Mouse (Mus musculus) lung, postnatal 14 days (tissue): ENCODE results near the gene Terb1.

Source experiments
- DNase-seq: peaks from one replicate; pipeline ENCODE4 v3.0.0; 2021

The Terb1 gene

DNA sequence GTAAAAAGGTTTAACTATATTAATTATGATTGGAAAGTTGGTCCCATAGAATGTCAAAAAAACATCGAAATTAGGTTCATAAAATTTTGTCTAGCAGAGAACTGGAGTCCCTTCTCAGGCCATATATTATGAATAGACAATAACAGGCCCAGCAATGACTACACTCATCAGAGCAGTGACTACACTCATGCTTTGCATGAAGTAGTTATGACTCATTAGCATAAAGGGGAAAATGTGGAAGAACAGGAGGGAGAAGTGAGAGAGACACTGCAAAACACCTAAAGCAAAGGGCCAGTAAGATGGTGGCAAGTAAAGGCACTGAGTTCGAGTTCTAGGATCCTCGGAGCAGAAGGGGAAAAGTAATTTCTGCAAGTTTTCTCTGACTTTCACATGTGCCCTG lies 63.7 kb downstream of the Terb1 start:
- no peak for DNase-seq

DNA sequence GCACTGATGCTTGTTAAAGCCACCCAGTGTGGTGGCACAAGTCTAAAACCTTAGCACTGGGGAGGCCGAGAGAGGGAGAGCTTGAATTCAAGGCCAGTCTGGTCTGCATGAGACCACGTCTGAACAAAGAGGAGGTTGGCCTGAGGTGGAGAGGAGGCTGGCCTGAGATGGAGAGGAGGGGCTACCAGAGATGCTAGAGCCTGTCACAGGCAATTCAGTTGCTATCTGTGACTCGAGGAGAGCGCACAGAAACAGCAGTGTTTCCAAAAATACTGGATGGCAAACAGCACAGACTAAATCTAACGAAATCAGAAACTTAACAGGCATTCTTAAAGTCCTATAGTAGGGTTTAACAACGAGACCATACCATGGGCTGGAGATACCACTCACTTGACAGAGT lies 64.5 kb downstream of the Terb1 start:
- DNase-seq, result no peak

GRCm38 (mm10) chr8:104443125-104443679 lies 66.5 kb downstream of the Terb1 start:
- DNase-seq, result no peak

GRCm38 (mm10) chr8:104442299-104443124 lies 67.2 kb downstream of the Terb1 start, which contains the start of gene Dync1li2:
Gene Dync1li2 (minus strand): TSS chr8:104443047.
- DNase-seq, result peak; percentile 95

DNA sequence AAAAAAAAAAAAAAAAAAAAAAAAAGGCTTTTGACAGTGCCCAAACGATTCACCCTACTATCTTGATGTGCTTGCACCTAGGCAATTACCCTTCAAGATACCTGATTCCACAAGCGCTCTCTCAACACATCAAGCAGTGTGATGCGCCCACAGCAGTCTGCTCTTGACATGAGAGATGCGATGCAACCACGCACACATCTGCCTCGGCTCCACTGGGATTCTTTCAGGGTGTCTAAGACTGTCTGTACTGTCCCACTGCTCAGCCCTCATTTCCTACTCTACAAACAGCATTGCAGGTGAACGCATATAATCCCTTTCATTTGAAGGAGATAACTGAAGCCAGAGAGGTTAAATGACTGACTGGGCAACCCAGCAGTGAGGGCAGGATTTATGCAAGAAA lies 68.1 kb downstream of the Terb1 start:
- no peak for DNase-seq

- DNase-seq, result no peak
Measured at GRCm38 (mm10) chr8:104439461-104439860, 70.2 kb downstream of the Terb1 start.

GRCm38 (mm10) chr8:104437494-104438135 lies 72.1 kb downstream of the Terb1 start:
- no peak for DNase-seq

DNA sequence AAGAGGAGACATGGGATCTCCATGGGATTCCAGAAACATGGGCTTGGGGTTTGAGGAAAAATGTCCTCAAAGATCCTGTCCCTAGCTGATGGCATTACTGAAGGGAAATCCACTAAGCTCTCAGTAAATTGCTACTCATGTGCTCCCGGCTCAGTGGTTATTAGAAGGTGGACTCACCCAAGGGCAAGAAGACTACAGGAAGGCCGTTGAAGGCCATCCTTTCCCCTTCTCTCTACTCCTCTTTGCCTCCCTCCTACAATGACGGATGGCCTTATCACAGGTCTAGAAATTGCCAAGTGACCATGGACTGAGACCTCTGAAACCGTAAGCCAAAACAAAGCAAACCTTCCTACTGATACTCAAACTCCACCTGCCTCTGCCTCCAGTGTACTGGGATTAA lies 73.1 kb downstream of the Terb1 start:
- no peak for DNase-seq

- DNase-seq, result peak; percentile 100
Measured at GRCm38 (mm10) chr8:104436038-104436437, 73.7 kb downstream of the Terb1 start.

GRCm38 (mm10) chr8:104434826-104435354 lies 74.8 kb downstream of the Terb1 start:
- no peak for DNase-seq

DNA sequence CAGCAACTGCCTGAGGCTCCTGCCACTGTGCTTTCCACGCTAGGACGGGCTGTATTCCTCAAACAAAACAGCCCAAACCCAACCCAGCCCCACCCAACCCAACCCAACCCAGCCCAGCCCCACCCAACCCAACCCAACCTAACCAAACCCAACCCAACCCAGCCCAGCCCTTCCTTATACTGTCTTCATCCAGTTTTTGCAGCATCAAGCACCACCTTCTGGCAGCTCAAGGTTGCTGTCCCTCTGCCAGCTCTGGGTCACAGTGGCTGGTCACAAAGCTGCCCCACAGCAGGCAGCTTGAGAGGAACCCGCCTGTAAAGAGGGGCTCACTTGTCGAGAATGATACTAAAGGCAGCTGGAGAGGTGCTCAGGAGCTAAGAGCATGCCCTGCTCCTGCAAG lies 75.4 kb downstream of the Terb1 start:
- DNase-seq, result peak; percentile 31

- DNase-seq, result no peak
Measured at GRCm38 (mm10) chr8:104433191-104433842, 76.4 kb downstream of the Terb1 start.

DNA sequence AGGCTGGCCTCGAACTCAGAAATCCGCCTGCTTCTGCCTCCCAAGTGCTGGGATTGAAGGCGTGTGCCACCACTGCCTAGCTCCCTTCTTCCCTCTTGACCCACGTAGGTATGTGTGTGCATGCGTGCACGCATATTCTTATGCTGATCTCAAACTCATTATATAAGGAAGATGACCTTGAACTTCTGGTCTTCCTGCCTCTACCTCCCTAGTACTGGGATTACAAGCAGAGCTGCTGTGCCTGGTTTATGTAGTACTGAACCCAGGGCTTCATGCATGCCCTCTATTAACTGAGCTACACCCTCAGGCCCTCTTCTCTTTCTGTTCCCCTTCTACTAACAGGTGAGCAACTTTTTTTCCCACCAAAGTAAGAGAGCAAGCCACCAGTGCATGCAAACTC lies 77.1 kb downstream of the Terb1 start:
- no peak for DNase-seq

GRCm38 (mm10) chr8:104430230-104430629 lies 79.5 kb downstream of the Terb1 start:
- no peak for DNase-seq

GRCm38 (mm10) chr8:104427703-104428102 lies 82.0 kb downstream of the Terb1 start:
- DNase-seq, result no peak

DNA sequence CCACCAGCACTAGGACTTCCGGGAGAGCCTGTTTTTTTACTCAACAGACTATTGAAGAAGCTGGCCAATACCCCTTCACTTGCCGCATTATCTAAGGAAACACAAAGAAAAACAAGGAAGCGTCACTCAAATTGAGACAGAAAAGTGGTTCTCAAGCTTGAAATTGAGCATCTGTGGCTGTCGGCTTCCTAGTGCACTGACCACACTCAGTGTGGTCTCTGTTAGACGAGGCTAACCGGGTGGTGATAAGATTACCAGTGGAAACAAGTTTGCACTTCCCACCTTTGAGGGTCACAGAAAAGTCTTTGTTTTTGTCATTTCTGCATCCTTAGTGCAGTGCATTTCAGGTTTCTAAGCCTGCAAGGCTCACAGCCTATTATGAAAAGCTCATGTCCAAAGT lies 87.4 kb downstream of the Terb1 start:
- no peak for DNase-seq

GRCm38 (mm10) chr8:104416022-104416421 lies 93.7 kb downstream of the Terb1 start:
- DNase-seq, result no peak

DNA sequence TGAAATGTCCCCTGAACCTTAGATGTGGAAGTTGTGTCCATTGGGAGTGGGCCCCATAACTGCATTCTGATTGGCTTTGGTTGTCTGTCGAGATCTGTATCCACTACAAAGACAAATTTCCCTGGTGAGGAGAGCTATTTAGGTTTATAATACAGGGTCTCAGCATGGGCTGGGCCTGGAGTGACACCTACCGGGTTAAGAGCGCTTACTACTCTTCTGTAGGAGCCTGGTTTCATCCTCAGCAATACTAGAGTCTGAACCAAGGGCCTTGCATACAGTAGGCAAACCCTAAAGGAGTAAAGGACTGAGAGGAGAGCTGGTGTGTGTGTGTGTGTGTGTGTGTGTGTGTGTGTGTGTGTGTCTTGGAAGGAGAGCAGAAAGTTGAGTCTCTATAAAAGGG lies 95.5 kb downstream of the Terb1 start:
- DNase-seq, result no peak

- DNase-seq, result no peak
Measured at GRCm38 (mm10) chr8:104413770-104414169, 95.9 kb downstream of the Terb1 start.

- DNase-seq, result no peak
Measured at GRCm38 (mm10) chr8:104412805-104413532, 96.7 kb downstream of the Terb1 start.

DNA sequence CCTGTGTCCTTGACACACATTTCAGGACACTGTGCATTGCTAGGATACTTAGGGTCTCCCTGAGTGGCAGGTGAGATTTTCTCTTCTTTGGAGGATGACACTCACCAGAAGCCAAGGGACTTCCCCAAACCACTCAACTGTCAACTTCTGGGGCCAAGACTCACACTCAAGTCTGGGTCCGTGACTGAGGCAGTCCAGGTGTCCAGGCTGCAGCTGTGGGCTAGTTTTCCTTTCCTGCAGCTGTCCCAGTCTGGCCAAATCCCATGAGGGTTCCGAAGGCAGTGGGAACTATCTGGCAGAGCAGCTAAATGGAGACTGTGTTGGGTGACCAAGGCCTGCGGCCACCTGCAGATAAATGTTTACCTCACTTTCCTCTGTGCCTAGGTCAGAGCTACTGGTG lies 97.7 kb downstream of the Terb1 start:
- DNase-seq, result no peak

GRCm38 (mm10) chr8:104411468-104411867 lies 98.2 kb downstream of the Terb1 start:
- DNase-seq, result no peak
